Mouse (Mus musculus): ENCODE measurements around the gene Vipas39.

DNA sequence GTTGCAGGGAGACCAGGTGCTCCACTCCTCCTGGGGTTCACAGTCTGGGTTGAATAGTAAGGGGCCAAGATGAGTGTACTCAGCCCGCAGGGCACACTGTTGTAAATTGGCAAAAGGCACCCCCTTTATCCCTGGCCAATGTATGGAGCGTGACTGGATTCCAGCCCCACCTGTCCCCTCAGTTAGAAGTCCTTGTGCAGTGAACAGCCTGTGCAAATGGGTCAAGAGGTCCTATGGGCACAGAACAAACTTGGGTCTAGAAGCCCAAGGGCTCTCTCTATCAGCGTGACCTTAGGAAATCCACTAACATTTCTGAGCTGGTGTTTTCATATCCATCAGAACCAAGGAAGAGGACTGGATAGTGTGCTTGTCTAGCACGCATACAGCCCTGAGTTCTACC, 16.7 kb upstream of the Vipas39 start:
- no peak for TF ChIP-seq CTCF (IDR thresholded peaks at IDR 0.05)
- TF ChIP-seq EP300 (IDR thresholded peaks at IDR 0.05): 0 out of 2 replicates have a peak, but pooled peaks have one; percentile 8

Measured in lung, postnatal 0 days (tissue).